Mouse (Mus musculus): ENCODE measurements around the gene Ilkap. TPM values are rescaled to one million over a fixed set of nuclear protein-coding genes. Genes with fewer than 3 reads are reported as not detected.

Gene Ilkap
- total and polyA plus RNA-seq, 3 experiments: 131 to 145 TPM; not detected in 1

DNA sequence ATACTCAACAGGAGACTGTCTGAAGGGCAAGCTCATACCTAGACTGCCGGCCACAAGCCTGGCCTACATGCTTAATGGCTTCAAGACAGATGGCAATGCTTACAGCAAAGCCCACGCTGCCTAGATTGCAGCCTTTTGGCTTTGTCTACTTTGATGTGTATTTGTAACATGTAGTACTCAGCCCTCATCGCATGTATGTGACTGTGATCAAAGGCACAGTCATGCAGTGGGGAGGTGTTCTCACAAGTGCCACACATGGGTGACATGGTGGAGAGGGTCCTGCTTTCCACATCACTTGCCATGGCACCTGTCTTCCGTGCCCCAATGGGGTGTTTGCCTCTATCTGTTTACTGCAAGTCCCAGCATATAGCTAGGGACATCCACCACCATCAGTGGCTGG, 47.9 kb upstream of the Ilkap start:
- no peak overlapping the region for H3K27ac ChIP-seq (ENCODE audit: control insufficient read depth, low read depth, low read length)
- no peak for TF ChIP-seq BHLHE40 (IDR thresholded peaks at IDR 0.05; ENCODE audit: borderline replicate concordance, low read depth, low read length)
- TF ChIP-seq GABPA (IDR thresholded peaks at IDR 0.05; ENCODE audit: low read depth, low read length): no peak
- no peak for TF ChIP-seq GATA1 (IDR thresholded peaks at IDR 0.05; ENCODE audit: low read depth, low read length)
- TF ChIP-seq UBTF (IDR thresholded peaks at IDR 0.05; ENCODE audit: borderline replicate concordance, insufficient read depth, low read depth, low read length): no peak
- TF ChIP-seq RCOR1 (IDR thresholded peaks at IDR 0.05; ENCODE audit: low read depth, low read length): no peak
- TF ChIP-seq TBP (IDR thresholded peaks at IDR 0.05; ENCODE audit: low read depth, low read length): no peak
- no peak for TF ChIP-seq TCF12 (IDR thresholded peaks at IDR 0.05; ENCODE audit: low read depth, low read length)
- no peak for TF ChIP-seq SIN3A (IDR thresholded peaks at IDR 0.05; ENCODE audit: low read length)
- no peak for TF ChIP-seq JUND (IDR thresholded peaks at IDR 0.05; ENCODE audit: low read depth, low read length)
- TF ChIP-seq TAL1 (IDR thresholded peaks at IDR 0.05; ENCODE audit: low read length): no peak
- TF ChIP-seq HCFC1 (IDR thresholded peaks at IDR 0.05; ENCODE audit: low read depth, low read length): no peak
- no peak for TF ChIP-seq MEF2A (IDR thresholded peaks at IDR 0.05; ENCODE audit: extremely low read depth, insufficient replicate concordance, low read depth, low read length, poor library complexity, severe bottlenecking)
- TF ChIP-seq USF1 (IDR thresholded peaks at IDR 0.05; ENCODE audit: low read depth, low read length): no peak

DNA sequence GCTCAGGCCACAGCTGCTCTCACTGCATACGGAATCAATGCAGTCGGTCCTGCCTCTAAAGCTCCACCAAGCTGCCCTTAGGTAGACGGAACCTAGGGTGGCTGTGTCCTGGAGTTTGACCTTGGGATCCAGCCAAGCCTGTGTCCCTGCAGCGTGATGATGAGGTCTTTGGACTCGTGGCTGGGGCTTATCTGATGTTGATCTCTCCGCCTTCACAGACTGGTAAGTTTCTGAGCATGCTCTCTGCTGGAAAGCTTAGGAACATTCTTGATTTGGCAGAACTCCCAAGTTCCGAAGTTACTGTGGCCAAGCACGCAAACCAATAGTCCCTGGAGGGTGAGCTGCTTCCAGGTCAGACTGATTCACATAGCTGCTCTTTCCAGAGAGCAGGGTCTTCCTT, 47.4 kb upstream of the Ilkap start:
- Histone ChIP-seq H3K4me1 (ENCODE audit: control insufficient read depth in 1 of 2, insufficient read depth in 2 of 2, low read length in 2 of 2) (peaks cover 0 to 10% of the 10 kb centered on the region in 2 experiments; a peak in 2 of 4 replicates), H3K79me2 (ENCODE audit: control insufficient read depth, insufficient read depth, low read length, poor library complexity) (no peaks in the 10 kb centered on the region), H3K4me3 (ENCODE audit: control insufficient read depth in 1 of 2, insufficient read depth in 1 of 2, low read depth in 2 of 2, low read length in 2 of 2) (no peak overlapping the region), H3K9me3 (replicated peaks; ENCODE audit: insufficient read depth, low read length) (no peaks in the 10 kb centered on the region), H3K9ac (ENCODE audit: control insufficient read depth, low read depth, low read length, poor library complexity, severe bottlenecking) (no peak overlapping the region), H3K27ac (ENCODE audit: control insufficient read depth, low read depth, low read length) (no peak overlapping the region), H3K36me3 (ENCODE audit: control insufficient read depth in 1 of 2, insufficient read depth in 2 of 2, low read length in 2 of 2) (peaks cover 5 to 10% of the 10 kb centered on the region in 2 experiments), H3K27me3 (ENCODE audit: control insufficient read depth in 1 of 2, insufficient read depth in 2 of 2, low read length in 2 of 2) (no peaks in the 10 kb centered on the region)
- TF ChIP-seq CHD2 (IDR thresholded peaks at IDR 0.05; ENCODE audit: low read length) (no peak), EP300 (IDR thresholded peaks at IDR 0.05; ENCODE audit: low read depth in 1 of 2, low read length in 2 of 2) (no peak), HCFC1 (IDR thresholded peaks at IDR 0.05; ENCODE audit: low read depth, low read length) (no peak), ZKSCAN1 (IDR thresholded peaks at IDR 0.05; ENCODE audit: low read depth, low read length) (no peak), ELF1 (IDR thresholded peaks at IDR 0.05; ENCODE audit: low read depth, low read length) (no peak), MAX (IDR thresholded peaks at IDR 0.05; ENCODE audit: low read length) (no peak), TAL1 (IDR thresholded peaks at IDR 0.05; ENCODE audit: low read length) (no peak), POLR2AphosphoS2 (IDR thresholded peaks at IDR 0.05; ENCODE audit: low read length) (no peak), SIN3A (IDR thresholded peaks at IDR 0.05; ENCODE audit: low read length) (no peak), RAD21 (IDR thresholded peaks at IDR 0.05; ENCODE audit: low read depth, low read length) (no peak), NELFE (IDR thresholded peaks at IDR 0.05; ENCODE audit: low read depth, low read length) (no peak), KAT2A (conservative IDR thresholded peaks at IDR 0.05; ENCODE audit: low read depth, low read length) (no peak), MEF2A (IDR thresholded peaks at IDR 0.05; ENCODE audit: extremely low read depth, insufficient replicate concordance, low read depth, low read length, poor library complexity, severe bottlenecking) (no peak), ZNF384 (IDR thresholded peaks at IDR 0.05; ENCODE audit: low read depth, low read length) (no peak), POLR2A (IDR thresholded peaks at IDR 0.05; ENCODE audit: control insufficient read depth in 1 of 2, insufficient read depth in 1 of 2, low read depth in 1 of 2, low read length in 2 of 2, poor library complexity in 1 of 2) (no peak), GATA1 (IDR thresholded peaks at IDR 0.05; ENCODE audit: low read depth, low read length) (no peak), UBTF (IDR thresholded peaks at IDR 0.05; ENCODE audit: borderline replicate concordance, insufficient read depth, low read depth, low read length) (no peak)
- DNase-seq (ENCODE audit: low read depth, low spot score): no peak

More for the DNA sequence above, 47.9 kb upstream of the Ilkap start:
- Histone ChIP-seq H3K4me1 (ENCODE audit: control insufficient read depth in 1 of 2, insufficient read depth in 2 of 2, low read length in 2 of 2) (peaks cover 0 to 10% of the 10 kb centered on the region in 2 experiments; a peak in 2 of 4 replicates), H3K36me3 (ENCODE audit: control insufficient read depth in 1 of 2, insufficient read depth in 2 of 2, low read length in 2 of 2) (peaks cover 5 to 10% of the 10 kb centered on the region in 2 experiments), H3K4me3 (ENCODE audit: control insufficient read depth in 1 of 2, insufficient read depth in 1 of 2, low read depth in 2 of 2, low read length in 2 of 2) (no peak overlapping the region), H3K9ac (ENCODE audit: control insufficient read depth, low read depth, low read length, poor library complexity, severe bottlenecking) (no peak overlapping the region), H3K79me2 (ENCODE audit: control insufficient read depth, insufficient read depth, low read length, poor library complexity) (no peaks in the 10 kb centered on the region), H3K9me3 (replicated peaks; ENCODE audit: insufficient read depth, low read length) (no peaks in the 10 kb centered on the region), H3K27me3 (ENCODE audit: control insufficient read depth in 1 of 2, insufficient read depth in 2 of 2, low read length in 2 of 2) (no peaks in the 10 kb centered on the region)
- DNase-seq (ENCODE audit: low read depth, low spot score): no peak
